Mouse (Mus musculus) intestine, postnatal 0 days (tissue): ENCODE results near the gene Myo5a. TPM values are rescaled to one million over a fixed set of nuclear protein-coding genes. Genes with fewer than 3 reads are reported as not detected.

Experiments
- ATAC-seq: fragments of 200-750 bp; cut with Nextera tagmentation; 2 replicates; pipeline ENCODE4 v1.8.0; 2017; ENCODE audit warnings: mild to moderate bottlenecking, moderate TSS enrichment, moderate library complexity
- H3K27ac ChIP-seq: fragments of 300-500 bp; sonication (generic); 2 replicates; pipeline ENCODE4 v1.5.1; 2014; ENCODE audit warnings: mild to moderate bottlenecking, low read depth, low read length, moderate library complexity
- H3K27me3 ChIP-seq: fragments of 300-500 bp; sonication (generic); replicated peaks from 2 replicates; pipeline ENCODE4 v1.6.1; 2014; ENCODE audit warnings: low read length, mixed read lengths; ENCODE audit not compliant: control insufficient read depth, insufficient read depth
- H3K36me3 ChIP-seq: fragments of 300-500 bp; sonication (generic); 2 replicates; pipeline ENCODE4 v1.6.1; 2014; ENCODE audit warnings: mild to moderate bottlenecking, moderate library complexity; ENCODE audit not compliant: control insufficient read depth, insufficient read depth
- H3K4me1 ChIP-seq: fragments of 300-500 bp; sonication (generic); replicated peaks from 2 replicates; pipeline ENCODE4 v1.6.1; 2014; ENCODE audit warnings: antibody characterized with exemption, low read length, mixed read lengths; ENCODE audit not compliant: control insufficient read depth, insufficient read depth
- H3K4me2 ChIP-seq: fragments of 300-500 bp; sonication (generic); replicated peaks from 2 replicates; pipeline ENCODE4 v1.6.1; 2014; ENCODE audit warnings: low read depth, mild to moderate bottlenecking, moderate library complexity
- H3K4me3 ChIP-seq: fragments of 300-500 bp; sonication (generic); 2 replicates; pipeline ENCODE4 v1.5.1; 2014; ENCODE audit warnings: low read depth, low read length
- H3K9ac ChIP-seq: fragments of 300-500 bp; sonication (generic); 2 replicates; pipeline ENCODE4 v1.6.1; 2014; ENCODE audit warnings: mild to moderate bottlenecking, low read depth, low read length
- H3K9me3 ChIP-seq: fragments of 300-500 bp; sonication (generic); 2 replicates; pipeline ENCODE4 v1.6.1; 2016; ENCODE audit warnings: mixed run types; ENCODE audit not compliant: control insufficient read depth
- CTCF ChIP-seq: sonication (generic); IDR thresholded peaks from 2 replicates; pipeline ENCODE4 v1.5.1; 2016; ENCODE audit warnings: low read depth, mild to moderate bottlenecking, control low read depth, antibody characterized with exemption, moderate library complexity
- WGBS: fragments of 180-500 bp; shearing (Covaris S2); extraction: QIAGEN DNeasy Blood & Tissue Kit; methylation state at CpG from one replicate; pipeline ENCODE4 v1.1.7; 2014; 5-methylcytosine and 5-hydroxymethylcytosine counted together
- polyA plus RNA-seq: library from polyadenylated mRNA; unstranded; fragments of >200 nt; fragmentation: Nextera tagmentation; extraction: Ambion mirVana; gene quantifications from 2 replicates; pipeline ENCODE4 v1.2.1, GENCODE M21; 2015

Myo5a gene
- polyA plus RNA-seq, 1 experiment from 2014 or later: 3.1 TPM

- Histone ChIP-seq H3K27ac (no peak overlapping the region), H3K27me3 (no peaks in the 10 kb centered on the region), H3K36me3 (no peaks in the 10 kb centered on the region), H3K4me1 (no peaks in the 10 kb centered on the region), H3K4me3 (no peak overlapping the region), H3K9me3 (no peaks in the 10 kb centered on the region), H3K4me2 (no peak overlapping the region), H3K9ac (no peak overlapping the region)
- 75% methylated on average over 5 of the region's 5 CpGs for WGBS
- no peak for TF ChIP-seq CTCF
- ATAC-seq: no peak
Measured at GRCm38 (mm10) chr9:75146911-75147310, 76.1 kb downstream of the Myo5a start.

- no peak overlapping the region for H3K4me2 ChIP-seq
- H3K9ac ChIP-seq: no peak overlapping the region
- no peak for TF ChIP-seq CTCF
- 90% methylated on average over 6 of the region's 6 CpGs for WGBS
- no peaks in the 10 kb centered on the region for H3K4me1 ChIP-seq
- no peaks in the 10 kb centered on the region for H3K27me3 ChIP-seq
- no peak for ATAC-seq
- no peak overlapping the region for H3K4me3 ChIP-seq
- no peak overlapping the region for H3K27ac ChIP-seq
- H3K9me3 ChIP-seq: no peaks in the 10 kb centered on the region
- H3K36me3 ChIP-seq: no peaks in the 10 kb centered on the region
Measured at GRCm38 (mm10) chr9:75160525-75160924, 89.7 kb downstream of the Myo5a start.

- Histone ChIP-seq H3K4me3 (no peak overlapping the region), H3K27me3 (no peaks in the 10 kb centered on the region), H3K9me3 (no peaks in the 10 kb centered on the region), H3K36me3 (no peaks in the 10 kb centered on the region), H3K4me1 (no peaks in the 10 kb centered on the region), H3K4me2 (no peak overlapping the region), H3K9ac (no peak overlapping the region), H3K27ac (no peak overlapping the region)
- ATAC-seq: no peak
- TF ChIP-seq CTCF: no peak
Measured at GRCm38 (mm10) chr9:75163650-75164049, 92.8 kb downstream of the Myo5a start.

- no peak for ATAC-seq
- WGBS: 90% methylated on average over 3 of the region's 3 CpGs
- TF ChIP-seq CTCF: no peak
Measured at GRCm38 (mm10) chr9:75171721-75172120, 100.9 kb downstream of the Myo5a start.

DNA sequence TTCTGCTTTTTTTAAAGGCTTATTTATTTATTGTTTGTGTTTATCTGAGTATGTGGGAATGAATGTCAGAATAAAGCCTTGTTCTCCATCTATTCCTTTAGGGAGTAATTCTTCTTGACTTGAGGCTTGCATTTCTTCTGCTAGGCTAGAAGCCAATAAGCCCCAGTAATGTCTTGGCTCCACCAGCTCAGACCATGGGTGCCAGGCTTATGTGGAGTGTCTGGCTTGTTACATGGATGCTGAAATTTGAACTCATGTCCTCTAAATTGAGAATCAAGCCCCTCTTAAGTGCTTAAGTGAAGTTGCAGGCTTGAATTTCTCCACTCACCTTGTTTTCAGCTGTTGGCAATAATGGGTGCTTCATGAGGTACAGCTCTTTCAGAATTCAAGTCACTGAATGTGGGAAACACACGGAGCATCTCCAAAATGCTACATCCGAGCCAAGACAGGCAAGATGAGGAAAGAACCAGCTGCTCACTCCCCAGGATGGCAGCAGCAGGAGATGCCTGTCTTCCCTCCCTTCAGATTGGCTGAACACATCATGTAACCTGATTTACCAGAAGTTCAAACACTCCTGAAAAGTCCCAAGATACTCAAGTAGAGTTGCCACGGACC lies 116.9 kb downstream of the Myo5a start:
- Histone ChIP-seq H3K4me2 (no peak overlapping the region), H3K9me3 (no peaks in the 10 kb centered on the region), H3K27ac (no peak overlapping the region), H3K4me1 (no peaks in the 10 kb centered on the region), H3K27me3 (no peaks in the 10 kb centered on the region), H3K36me3 (no peaks in the 10 kb centered on the region), H3K4me3 (no peak overlapping the region), H3K9ac (no peak overlapping the region)
- no peak for TF ChIP-seq CTCF
- no peak for ATAC-seq
- WGBS: 72% methylated on average over 3 of the region's 3 CpGs

More at GRCm38 (mm10) chr9:75171721-75172120, 100.9 kb downstream of the Myo5a start:
- no peak overlapping the region for H3K4me2 ChIP-seq
- no peaks in the 10 kb centered on the region for H3K27me3 ChIP-seq
- H3K9ac ChIP-seq: no peak overlapping the region
- H3K4me3 ChIP-seq: no peak overlapping the region
- H3K9me3 ChIP-seq: no peaks in the 10 kb centered on the region
- H3K36me3 ChIP-seq: no peaks in the 10 kb centered on the region
- H3K4me1 ChIP-seq: no peaks in the 10 kb centered on the region
- no peak overlapping the region for H3K27ac ChIP-seq

GRCm38 (mm10) chr9:75193858-75194257 lies 123.0 kb downstream of the Myo5a start:
- Histone ChIP-seq H3K9me3 (no peaks in the 10 kb centered on the region), H3K36me3 (no peaks in the 10 kb centered on the region), H3K4me3 (no peak overlapping the region), H3K4me2 (no peak overlapping the region), H3K27me3 (no peaks in the 10 kb centered on the region), H3K9ac (no peak overlapping the region), H3K27ac (no peak overlapping the region), H3K4me1 (no peaks in the 10 kb centered on the region)
- TF ChIP-seq CTCF: no peak
- ATAC-seq: no peak
- WGBS: 67% methylated on average over 4 of the region's 4 CpGs

GRCm38 (mm10) chr9:75196335-75196734 lies 125.5 kb downstream of the Myo5a start:
- H3K36me3 ChIP-seq: no peaks in the 10 kb centered on the region
- no peak overlapping the region for H3K9ac ChIP-seq
- no peaks in the 10 kb centered on the region for H3K27me3 ChIP-seq
- no peak for TF ChIP-seq CTCF
- H3K27ac ChIP-seq: no peak overlapping the region
- H3K4me1 ChIP-seq: no peaks in the 10 kb centered on the region
- H3K4me2 ChIP-seq: no peak overlapping the region
- no peaks in the 10 kb centered on the region for H3K9me3 ChIP-seq
- ATAC-seq: no peak
- 53% methylated on average over 2 of the region's 2 CpGs for WGBS
- no peak overlapping the region for H3K4me3 ChIP-seq
